Mouse (Mus musculus) cerebellum, adult 2 months (tissue): ENCODE data around the gene Cmc2.

Experiments
- CTCF ChIP-seq: fragments of 200-500 bp; IDR thresholded peaks from 2 replicates; pipeline ENCODE4 v1.5.1; 2011; ENCODE audit warnings: low read depth, mild to moderate bottlenecking, control low read depth, low read length, moderate library complexity, borderline replicate concordance; ENCODE audit not compliant: insufficient read depth
- POLR2A ChIP-seq: fragments of 200-500 bp; IDR thresholded peaks from 2 replicates; pipeline ENCODE4 v1.6.1; 2011; ENCODE audit warnings: low read length, control low read depth, borderline replicate concordance; ENCODE audit not compliant: insufficient read depth

DNA sequence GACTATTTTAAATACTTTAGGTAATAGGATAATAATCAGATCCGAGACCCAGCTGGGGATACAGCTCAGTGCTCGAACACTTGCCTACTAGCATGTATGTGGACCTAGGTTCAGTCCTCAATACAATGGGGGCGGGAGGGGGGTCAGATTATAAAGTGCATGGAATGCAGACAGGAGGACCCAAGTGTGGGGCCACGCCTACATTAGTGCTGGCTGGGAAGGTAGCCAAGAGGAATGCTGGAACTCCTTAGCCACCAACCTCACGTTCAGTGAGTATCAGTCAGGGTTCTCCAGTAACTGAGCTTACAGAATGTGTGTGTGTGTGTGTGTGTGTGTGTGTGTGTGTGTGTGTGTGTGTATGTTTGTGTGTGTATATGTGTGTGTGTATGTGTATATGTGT lies 30.1 kb upstream of the Cmc2 start:
- no peak for TF ChIP-seq POLR2A
- TF ChIP-seq CTCF: no peak
